Mouse (Mus musculus) gonadal fat pad, adult 2 months (tissue): ENCODE measurements around the gene Nae1. TPM values are rescaled to one million over a fixed set of nuclear protein-coding genes. Genes with fewer than 3 reads are reported as not detected.
A peak's percentile ranks its signal among the peaks of the same experiment; 100 is the strongest.
"Not testable (repeated sequence)": the region's sequence is repeated elsewhere in the genome, so short reads cannot be mapped to it uniquely, and the experiment has no call there.

Experiments
- DNase-seq: peaks from one replicate; pipeline ENCODE4 v3.0.0-alpha.2; 2012; ENCODE audit warnings: low read depth
- polyA plus RNA-seq: library from polyadenylated mRNA; depleted of rRNA; stranded (reverse); fragments of >200 nt; gene quantifications from 2 replicates; pipeline ENCODE4 v1.2.3, GENCODE M21; 2012; rRNA removed

The Nae1 gene
- 20.5 and 23.2 TPM in 2 replicates for polyA plus RNA-seq

- DNase-seq: peak; percentile 34
These were observed at the start of gene Nae1, which contains the start of gene Car7 for GRCm38 (mm10) chr8:104533971-104534778. Gene Nae1 (minus strand): TSS chr8:104534637. Gene Car7 (plus strand): TSS chr8:104534689.

DNA sequence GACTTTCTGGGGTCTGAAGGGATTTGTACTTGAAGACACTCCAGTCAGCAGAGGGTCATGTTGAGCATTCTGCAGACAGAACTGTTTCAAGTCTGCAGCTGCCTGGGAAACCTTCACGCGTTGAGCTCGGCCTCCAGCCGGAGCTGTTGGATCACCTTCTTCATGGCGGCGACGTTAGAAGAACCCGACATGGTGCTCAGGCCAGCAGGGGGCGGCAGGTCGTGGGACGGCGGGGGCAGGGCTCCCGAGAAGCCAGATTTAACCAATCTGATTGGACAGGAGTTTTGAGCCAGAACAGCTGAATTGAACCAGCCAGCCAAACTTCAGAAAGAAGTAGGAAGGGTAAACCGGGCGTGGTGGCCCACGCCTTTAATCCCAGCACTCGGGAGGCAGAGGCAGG lies 43.2 kb upstream of the Nae1 start:
- not testable (repeated sequence) for DNase-seq

DNA sequence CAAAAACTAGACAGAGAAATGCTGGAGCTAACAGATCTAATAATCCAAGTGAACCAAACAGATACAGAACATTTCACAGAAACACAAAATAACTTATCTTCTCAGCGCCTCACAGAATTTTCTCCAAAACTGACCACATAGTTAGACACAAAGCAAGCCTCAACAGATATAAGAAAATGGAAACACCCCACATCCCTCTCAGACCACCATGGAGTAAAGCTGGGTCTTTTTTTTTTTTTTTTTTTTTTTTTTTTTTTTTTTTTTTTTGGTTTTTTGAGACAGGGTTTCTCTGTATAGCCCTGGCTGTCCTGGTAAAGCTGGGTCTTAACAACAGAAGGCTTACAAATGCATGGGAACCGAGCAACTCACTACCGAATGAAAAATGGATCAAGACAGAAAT lies 42.4 kb upstream of the Nae1 start:
- no peak for DNase-seq

DNA sequence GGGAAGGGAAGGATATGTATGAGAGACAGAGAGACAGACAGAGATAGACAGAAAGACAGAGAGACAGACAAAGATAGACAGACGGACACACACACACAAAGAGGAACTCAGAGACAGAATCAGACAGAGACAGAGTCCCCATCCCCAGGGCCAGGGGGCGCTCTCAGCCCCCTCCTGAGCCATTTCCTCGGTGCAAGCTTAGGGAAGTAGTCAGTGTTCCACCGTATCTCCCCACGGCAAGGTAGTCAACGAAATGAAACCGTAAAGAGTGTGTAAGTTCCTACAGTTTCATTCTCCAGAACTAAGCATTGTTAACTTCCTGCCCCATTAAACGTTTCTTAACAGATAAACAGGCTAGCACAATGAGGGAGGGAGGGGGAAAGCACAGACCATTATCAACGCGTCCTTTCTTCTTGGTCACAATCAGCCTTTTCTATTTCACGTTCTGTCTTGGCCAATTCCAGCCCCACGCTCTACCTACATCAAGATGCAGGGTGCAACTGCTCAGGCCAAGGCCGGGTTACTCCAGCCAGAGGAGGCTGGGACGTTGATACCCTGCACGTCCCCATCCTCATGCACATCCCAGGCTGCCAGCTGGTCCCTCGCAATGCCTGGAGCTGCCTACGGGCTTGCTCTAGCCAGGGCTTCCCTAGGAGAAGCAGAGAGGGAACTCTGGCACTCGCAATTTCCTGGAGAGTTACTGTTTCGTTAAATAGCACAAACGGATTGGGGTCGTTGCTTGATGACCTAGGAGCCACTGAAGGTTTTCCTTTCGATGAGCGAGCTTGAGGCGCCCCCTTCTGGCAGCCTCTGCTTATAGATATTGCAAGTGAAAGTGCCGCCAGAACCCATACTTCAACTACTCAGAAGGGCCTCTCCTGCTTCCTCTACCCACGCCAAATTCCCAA lies 36.3 kb upstream of the Nae1 start:
- no peak for DNase-seq

- no peak for DNase-seq
These were observed 35.1 kb upstream of the Nae1 start for GRCm38 (mm10) chr8:104569559-104569958.

- no peak for DNase-seq
These were observed 31.0 kb upstream of the Nae1 start for GRCm38 (mm10) chr8:104565457-104565798.

GRCm38 (mm10) chr8:104564633-104565456 lies 30.4 kb upstream of the Nae1 start:
- no peak for DNase-seq

- no peak for DNase-seq
These were observed 26.3 kb upstream of the Nae1 start for GRCm38 (mm10) chr8:104560731-104561130.

DNA sequence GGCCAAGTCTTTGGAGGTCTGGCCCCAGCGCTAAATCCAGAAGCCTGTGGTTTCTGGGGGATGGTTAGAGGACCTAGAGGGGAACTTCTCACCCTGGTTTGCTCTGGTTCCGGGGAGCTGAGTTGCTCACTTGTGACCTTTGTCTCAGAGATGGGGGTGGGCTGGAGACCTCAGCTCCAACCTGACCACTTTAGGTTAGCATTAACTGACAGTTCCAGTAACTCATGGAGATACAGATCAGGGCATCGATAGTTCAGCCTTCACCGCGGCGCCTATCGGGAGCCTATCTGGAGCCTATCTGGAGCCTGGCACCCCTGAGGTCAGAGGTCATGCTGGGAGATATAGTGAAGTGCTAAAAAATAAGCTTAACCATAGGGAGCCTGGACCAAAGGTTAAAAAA lies 22.8 kb upstream of the Nae1 start:
- no peak for DNase-seq

DNA sequence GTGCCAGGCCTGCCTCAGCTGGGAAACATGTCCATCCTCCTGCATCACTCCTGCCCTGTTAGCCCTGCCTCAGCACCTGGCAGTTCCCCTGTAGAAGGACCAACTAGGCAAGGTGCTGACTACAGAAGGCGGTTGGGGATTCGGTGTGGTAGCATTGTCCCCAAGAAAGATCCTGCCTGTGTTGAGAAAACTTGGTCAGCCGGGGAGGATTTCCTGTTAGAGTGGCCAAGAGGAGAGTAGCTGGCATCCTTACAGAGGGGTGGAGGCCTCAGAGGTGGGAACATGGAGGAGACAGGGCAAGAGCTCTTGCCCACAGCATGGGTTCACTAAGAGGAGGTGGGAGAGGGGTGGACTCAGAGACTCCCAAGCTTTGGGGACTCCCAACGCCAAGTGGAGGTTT lies 20.8 kb upstream of the Nae1 start:
- no peak for DNase-seq

- no peak for DNase-seq
These were observed 9.1 kb upstream of the Nae1 start for GRCm38 (mm10) chr8:104543440-104544045.

GRCm38 (mm10) chr8:104542160-104542559 lies 7.7 kb upstream of the Nae1 start:
- DNase-seq: no peak

- DNase-seq: no peak
These were observed 7.1 kb upstream of the Nae1 start for GRCm38 (mm10) chr8:104541515-104541880.

GRCm38 (mm10) chr8:104540710-104541514 lies 6.5 kb upstream of the Nae1 start:
- DNase-seq: no peak

DNA sequence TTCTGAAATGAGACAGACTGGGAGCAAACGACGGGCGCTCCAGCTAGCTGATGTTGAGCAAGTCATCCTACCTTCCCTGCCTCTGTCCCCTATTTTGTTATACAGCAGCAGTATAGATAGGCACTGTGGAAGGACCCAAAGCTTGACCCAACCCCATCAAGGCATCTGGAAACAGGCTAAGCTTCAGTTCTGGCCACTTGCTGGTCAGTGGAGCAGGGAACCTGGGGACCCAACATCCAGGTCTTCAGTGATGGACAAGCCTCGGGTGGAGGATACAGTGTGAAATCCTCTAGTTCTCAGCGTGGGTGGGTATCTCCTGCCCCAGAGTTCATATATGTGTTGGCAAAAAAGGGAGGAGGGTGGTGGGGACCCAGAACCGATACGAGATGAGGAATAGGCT lies 5.8 kb upstream of the Nae1 start:
- no peak for DNase-seq

DNA sequence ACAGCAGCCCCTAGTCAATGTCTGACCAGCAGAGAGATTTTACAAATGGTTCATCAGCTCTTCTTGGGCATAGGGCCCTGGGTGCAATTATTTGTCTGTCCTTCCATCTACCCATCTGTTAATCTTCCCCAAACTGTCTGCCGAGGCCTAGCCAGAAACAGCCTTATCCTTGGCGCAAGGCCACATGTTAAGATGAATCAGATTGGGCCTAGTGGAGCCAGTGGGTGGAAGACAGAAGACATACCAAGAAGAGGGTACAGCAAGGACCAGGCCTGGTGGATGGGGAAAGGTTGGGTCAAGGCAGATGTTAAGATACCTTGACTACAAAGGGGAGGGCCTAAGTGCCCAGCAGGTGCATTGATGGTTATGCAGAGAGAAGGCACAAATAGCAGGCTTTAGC lies 5.1 kb upstream of the Nae1 start:
- DNase-seq: no peak

- no peak for DNase-seq
These were observed 4.5 kb upstream of the Nae1 start for GRCm38 (mm10) chr8:104538896-104539295.

DNA sequence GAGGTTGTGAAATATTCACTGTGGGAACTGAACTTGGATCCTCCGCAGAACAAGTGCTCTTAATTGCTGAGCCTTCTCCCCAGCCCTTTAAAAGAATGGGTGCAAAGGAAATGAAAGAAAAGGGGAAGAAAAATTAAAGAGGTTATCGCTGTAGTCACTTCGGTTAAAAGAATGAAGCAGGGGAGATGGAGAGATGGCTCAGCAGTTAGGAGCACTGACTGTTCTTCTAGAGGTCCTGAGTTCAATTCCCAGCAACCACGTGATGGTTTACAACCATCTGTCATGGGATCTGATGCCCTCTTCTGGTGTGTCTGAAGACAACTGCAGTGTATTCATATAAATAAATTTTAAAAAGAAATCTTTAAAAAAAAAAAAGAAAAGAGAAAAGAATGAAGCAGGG lies 1.6 kb upstream of the Nae1 start:
- no peak for DNase-seq

GRCm38 (mm10) chr8:104535378-104535777 lies 941 bp upstream of the Nae1 start:
- DNase-seq: no peak

DNA sequence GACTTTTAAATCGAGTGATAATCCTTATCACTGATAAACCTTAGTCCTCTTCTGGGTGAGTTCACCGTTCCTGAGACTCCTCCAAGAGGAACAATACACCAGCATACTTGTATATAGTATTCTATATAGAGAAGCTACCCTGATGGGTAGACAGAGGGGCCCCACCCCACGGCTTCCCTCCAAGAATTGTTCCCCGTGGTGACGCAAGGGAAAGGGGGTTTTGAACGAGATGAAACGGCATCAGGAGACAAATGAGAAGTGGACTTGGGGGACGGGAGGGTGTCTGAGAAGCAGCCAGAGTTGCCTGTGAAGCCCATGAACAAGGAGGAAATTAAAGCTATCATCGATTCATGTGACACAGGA lies 323 bp upstream of the Nae1 start:
- peak; percentile 9 for DNase-seq

- no peak for DNase-seq
These were observed 886 bp downstream of the Nae1 start for GRCm38 (mm10) chr8:104533551-104533950.
